Mouse (Mus musculus) R1 (cell line): ENCODE data around the gene Rnf40.
"Not testable (repeated sequence)": the region's sequence is repeated elsewhere in the genome, so short reads cannot be mapped to it uniquely, and the experiment has no call there.

Source experiments
- DNase-seq: peaks from one replicate; pipeline ENCODE4 v3.0.0-alpha.2; 2018; ENCODE audit warnings: low read depth, low spot score

The Rnf40 gene

DNA sequence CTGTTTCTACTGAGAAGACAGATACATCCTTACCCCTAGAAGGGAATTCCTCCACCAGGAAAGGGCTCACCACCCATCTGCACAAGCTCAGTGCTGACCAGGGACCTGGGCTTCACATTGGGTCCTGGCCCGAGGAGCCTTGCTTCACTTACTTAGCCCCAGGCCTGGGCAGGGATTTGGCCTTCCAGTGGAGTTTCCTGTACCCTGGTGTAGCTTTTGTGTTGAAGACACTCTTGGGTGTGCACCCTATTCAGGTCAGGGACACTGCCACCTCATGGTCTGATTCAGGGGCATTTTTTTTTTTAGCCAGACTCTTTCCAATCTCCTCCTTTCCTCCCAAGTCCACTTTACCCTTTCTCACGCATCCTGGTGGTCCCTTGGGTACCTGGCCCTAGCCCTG lies 14.3 kb downstream of the Rnf40 start:
- no peak for DNase-seq

DNA sequence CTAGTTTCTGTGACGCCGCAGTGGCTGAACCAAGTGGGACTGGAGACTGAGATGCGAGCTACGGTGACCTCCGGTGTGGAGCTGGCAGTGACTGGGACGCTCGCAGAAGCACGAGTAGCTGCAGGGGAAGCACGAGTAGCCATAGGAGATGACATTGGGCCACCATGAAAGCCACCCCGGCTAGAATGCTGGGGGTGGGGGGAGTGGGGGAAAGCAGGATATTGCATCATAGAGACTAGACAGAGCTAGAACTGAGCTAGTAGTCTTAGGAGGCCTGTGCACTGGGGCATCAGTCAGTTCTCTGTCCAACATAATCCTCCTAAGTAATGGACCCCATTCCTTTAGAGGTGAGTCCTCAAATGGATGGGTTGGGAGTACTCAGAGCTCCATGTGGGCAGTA lies 15.7 kb downstream of the Rnf40 start:
- no peak for DNase-seq

DNA sequence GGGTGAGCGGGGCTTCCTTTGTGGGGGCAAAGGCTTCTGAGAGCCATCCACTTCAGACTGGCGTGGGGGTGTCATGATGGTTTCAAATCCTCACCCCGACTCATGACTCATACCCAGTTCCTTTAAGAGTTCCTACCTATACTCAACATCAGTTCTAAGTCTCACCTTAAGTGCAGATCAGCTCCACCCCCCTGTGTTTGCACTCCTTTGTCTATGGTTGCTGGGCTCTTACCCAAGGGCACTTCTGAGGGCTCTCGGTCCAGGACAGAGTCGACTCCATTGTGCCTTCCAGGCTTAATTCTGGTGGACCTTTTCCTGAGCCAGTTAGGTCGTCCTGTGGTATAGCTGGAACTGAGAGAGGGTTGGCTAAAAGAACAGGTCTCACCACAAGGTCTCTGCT lies 18.6 kb downstream of the Rnf40 start:
- DNase-seq, result no peak

DNA sequence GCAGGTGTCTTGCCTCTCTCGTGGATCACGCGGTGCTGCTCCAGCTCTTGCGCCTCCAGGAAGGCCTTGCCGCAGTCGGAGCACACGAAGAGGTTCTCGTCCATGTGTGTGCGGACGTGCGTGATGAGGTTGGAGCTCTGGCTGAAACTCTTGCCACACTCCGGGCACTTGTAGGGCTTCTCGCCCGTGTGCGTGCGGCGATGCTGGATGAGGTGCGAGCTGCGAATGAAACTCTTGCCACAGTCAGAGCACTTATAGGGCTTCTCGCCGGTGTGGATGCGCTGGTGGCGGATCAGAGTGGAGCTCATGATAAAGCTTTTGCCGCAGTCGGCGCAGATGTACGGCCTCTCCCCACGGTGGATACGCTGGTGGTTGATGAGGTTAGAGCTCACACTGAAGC lies 22.4 kb downstream of the Rnf40 start:
- DNase-seq, result peak; percentile 52

DNA sequence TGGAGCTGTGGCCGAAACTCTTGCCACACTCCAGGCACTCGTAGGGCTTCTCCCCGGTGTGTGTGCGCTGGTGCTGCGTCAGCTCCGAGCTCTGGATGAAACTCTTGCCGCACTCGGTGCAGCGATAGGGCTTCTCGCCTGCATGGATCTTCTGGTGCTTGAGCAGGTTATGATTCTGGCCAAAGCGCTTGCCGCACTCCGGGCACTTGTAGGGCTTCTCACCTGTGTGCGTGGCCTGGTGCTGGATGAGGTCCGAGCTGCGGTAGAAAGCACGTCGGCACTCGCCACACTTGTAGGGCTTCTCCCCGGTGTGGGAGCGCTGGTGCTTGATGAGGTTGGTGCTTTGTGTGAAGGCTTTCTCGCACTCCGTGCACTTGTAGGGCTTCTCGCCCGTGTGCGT lies 23.0 kb downstream of the Rnf40 start:
- peak; percentile 60 for DNase-seq

DNA sequence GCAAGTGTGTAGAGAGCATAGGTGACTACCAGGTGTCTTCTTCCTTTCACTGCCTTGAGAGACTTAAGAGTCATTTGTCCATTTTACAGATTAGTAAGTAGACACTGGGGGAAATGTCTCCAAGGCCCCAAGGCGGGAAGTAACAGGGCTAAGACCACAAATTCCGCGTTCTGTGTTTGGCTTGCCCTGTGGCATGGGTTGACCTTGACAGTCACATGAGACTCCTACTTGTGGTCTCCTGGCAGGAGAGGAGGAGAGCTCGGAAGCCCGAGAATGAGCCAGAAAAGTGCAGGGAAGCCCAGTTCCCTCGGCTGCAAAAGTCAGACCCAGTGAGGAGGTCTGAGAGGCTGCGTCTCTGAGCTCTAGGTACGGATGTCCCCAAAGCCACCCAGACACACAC lies 24.9 kb downstream of the Rnf40 start:
- DNase-seq, result no peak

DNA sequence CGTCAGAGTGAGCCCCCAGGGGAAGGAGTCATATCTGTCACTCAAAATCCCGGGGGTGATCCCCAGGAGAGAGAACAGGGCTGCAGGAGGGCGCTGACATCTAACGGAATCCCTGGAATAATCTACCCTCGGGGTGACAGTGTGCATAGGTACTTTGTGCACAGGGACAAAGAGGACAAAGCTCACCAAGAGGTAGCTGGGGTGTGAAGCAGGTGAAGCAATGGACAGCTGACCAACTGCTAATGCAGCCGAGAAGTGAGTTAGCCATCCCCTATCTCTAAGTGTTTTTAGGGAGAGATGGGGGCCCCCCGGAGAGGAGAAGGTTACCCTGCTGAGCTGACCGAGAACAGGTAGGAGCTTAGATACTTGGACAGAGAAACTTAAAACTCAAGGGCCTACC lies 25.5 kb downstream of the Rnf40 start:
- DNase-seq, result no peak

DNA sequence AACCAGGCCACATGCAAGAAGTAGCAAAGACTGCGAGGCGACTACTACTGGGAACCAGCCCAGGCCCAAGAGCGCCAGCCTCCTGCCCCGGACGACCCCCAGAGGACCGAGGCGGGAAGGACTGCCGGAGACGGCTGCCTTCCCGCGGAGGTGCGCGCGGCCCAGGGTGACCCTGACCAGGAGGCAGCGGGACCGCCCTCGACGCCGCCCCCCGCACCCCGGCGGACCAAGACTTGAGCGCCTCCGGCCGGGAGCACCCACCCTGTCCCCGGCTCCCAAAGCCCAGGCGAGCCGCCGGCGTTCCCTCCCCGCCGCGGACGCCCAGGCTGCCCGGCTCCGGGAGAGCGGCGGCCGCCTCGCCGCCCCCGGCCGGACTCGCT lies 25.9 kb downstream of the Rnf40 start:
- no peak for DNase-seq

DNA sequence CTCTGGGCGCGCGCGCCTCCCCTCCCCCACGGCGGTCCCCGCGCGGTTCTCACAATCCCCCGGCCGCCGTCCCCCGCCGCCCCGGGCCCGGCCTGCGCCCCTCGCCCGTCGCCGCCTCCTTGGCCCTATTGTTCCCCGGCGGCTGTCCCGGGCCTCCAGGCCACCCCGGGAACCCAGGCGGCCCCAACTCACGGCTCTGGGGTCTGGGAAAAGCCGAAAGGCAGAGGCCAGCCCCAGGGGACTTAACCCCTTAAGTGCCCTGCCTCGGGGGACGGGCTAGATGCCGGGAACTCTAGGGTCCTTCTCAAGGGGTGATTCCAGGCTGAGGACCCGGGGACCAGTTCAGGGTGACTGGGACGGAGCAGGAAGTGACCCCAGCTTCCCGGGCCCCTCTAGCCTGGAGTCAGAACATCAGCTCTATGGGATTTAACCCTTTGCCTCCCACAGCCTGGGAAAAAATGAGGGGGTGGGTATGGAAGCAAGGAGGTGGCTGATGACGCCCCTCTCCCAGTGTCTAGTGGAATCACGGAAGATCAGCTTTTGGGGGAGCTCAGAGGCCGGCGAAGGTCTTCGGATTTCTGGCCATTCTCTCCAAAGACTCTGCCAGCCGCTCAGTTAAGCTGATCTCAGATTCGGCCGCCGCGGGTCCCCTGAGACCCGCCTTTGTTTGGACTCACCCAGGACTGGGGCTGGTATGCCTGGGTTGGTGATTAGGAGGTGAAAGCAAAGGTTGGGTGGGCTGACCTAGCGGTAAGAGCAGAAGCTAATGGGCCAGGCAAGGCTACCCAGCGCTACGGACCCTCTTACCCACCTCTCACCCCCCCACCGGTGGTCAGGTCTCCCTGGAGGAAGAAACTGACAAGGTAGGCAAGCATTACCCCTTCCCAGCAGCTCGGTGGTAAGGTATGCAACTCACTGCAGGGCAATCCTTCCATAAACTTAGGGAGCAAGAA lies 26.6 kb downstream of the Rnf40 start, which contains the start of gene Zfp629:
Zfp629 (minus strand) TSS at position 907 of the 953 bp plus-strand sequence.
- peak; percentile 56 for DNase-seq

DNA sequence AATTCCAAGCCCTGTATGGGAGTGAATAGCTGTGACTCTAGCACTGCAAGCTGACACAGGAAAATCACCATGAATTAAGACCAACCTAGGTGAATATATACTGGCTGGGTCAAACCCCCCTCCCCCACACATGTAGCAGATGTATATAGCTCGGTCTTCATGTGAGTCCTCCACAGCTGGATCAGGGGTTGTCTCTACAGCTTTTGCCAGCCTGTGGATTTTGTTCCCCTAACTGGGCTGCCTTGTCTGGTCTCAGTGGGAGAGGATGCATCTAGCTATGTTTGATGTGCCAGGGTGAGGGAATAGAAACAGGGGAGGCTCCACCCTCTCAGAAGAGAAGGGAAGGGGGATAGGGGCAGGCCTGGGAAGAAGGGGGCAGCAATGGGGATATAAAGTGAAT lies 27.8 kb downstream of the Rnf40 start:
- DNase-seq, result no peak

DNA sequence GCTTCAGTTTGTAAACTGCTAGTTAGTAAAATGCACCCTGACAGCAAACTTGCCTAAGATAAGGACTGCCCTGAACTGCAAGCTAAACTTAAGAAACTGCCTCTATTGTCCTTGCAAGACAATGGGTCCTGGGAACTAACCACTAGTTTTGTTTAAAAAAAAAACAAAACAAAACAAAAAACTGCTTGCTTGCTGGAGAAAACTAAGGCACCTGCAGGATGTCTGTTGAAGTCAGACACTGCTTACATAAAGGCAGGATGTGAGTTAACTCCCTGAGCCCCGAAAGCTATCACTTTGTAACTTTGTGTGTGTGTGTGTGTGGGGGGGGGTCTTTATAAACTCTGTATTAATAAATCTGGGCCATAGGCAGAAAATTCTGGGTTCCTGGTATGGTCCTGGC lies 28.3 kb downstream of the Rnf40 start:
- DNase-seq, result no peak

DNA sequence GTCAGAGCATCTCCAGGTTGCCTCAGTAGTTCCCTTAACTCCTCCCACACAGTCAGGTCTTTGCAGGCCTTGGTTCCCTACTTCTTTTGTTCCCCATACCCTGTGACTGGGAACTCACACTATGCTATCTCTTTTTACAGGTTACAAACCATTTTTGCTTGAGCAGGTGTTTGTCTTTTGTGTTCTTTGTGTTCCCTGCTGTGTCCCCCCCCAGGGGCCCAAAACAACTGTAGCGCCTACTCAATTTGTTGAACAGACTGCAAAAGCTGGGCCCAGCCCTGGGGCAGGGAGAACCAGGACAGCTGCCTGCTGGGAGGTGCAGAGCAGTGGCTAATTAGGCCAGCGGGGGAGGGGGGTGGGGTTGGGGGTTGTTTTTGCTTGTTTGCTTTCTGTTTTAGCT lies 29.4 kb downstream of the Rnf40 start:
- peak; percentile 53 for DNase-seq

DNA sequence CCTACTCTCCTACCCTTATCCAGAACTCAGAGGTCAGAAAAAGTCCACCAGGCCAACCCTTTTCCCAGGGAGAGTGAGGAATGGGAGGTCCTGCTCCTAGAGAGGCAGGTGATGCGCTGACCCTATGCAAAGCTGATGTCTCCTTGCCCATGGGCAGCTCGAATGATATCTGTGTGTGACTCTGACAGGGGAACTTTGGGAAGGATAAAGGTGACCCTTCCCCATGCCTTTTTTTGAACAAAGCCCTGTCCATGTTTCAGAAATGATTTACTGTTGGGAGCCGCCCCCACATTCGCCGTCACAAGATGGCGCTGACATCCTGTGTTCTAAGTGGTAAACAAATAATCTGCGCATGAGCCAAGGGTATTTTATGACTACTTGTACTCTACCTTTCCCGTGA lies 29.8 kb downstream of the Rnf40 start:
- not testable (repeated sequence) for DNase-seq

DNA sequence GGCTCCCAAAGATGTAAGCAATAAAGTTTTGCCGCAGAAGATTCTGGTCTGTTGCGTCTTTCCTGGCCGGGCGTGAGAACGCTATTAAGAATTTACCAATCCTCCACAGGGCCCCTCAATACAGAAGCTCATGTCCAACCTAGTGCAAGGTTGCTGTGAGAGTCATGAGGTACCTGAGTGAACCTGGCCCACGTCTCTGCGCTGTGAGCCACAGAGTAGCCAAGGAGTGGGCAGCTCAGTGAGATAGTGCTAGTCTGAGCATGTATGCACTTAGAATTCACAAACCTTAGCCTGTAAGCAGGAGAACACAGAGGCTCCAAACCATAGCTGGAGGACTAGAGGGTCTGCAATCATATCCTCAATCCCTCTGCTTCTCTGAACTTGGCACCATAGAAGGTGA lies 37.5 kb downstream of the Rnf40 start:
- DNase-seq, result no peak

DNA sequence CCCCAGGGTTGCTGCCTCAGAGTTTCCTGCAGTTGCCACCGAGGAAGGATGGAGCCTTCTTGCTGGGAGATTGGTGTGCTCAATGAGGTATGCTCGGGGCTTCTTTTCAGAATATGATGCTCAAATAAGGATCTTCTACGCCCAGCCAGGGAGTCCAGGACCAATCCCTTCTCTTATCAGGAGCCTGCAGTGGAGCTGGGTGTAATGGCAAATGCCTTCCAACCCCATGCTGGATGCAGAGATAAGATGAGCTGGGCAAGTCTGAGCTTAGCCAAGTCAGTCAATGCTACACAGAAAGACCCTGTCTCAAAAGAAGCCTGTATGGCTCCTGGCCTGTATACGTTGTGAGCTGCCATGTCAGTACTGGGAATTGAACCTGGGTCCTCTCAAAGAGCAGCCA lies 37.9 kb downstream of the Rnf40 start:
- no peak for DNase-seq

DNA sequence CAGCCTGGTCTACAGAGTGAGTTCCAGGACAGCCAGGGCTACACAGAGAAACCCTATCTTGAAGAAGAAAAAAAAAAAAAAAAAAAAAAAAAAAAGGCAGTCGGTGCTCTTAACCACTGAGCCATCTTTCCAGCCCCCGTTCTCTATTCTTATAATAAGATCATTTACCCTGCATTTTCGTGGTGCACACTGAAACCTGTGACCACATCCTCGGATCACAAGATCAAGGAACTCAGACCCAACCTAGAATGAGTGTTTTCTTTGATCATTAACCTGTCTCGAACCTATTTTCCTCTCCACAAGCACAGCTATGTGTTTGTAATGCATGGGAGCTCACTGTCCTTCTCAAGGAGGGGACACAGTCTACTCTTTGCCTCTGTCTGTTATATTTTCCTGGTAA lies 40.1 kb downstream of the Rnf40 start:
- no peak for DNase-seq

DNA sequence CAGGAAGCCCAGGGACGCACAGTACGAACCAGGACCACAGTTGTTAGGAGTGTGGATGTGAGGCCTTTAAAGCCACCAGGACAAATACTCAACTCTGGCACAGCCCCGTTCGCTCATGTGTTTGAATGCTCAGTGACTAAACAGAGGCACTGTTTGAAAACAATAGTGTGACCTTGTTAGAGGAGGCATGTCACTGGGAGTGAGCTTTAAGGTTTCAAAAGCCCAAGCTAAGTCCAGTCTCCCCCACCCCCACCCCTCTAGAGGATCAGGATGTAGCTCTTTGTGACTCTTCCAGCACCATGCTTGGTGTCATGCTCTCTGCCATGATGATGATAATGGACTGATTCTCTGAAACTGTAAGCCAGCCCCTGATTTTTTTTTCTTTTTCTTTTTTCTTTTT lies 42.8 kb downstream of the Rnf40 start:
- peak; percentile 65 for DNase-seq

DNA sequence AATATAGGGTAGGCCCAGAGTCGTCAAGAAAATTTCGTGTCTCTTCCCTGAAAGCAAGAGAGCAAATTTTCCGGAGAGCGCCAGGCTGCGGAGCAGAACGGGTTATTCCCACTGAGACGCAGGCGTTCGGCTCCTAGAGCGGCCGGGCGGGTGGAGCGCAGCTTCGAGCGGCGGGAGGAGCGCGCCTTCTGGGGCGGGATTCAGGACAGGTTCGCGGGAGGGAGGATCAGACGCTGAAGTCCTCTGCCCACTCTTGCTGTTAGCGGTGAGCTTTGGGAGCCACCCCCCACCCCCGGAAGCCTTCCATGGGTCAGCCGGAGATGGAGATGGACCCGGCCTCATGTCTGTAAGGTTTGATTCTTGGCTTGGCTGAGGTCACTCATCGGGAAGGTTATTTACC lies 48.4 kb downstream of the Rnf40 start:
- DNase-seq, result peak; percentile 45

DNA sequence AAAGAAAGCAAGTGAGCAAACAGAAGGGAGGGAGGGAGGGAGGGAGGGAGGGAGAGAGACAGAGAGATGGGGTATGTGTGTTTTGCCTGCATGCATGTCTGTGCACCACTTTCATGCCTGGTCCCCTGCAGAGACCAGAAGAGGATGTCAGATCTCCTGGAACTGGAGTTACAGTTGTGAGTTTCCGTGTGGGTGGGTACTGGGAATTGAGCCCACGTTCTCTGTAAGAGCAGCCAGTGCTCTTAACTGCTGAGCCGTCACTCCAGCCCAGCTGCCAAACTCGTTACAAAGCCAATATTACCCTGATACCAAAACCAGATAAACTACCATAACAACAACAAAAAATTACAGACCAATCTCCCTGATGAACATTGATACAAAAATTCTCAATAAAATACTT lies 52.7 kb downstream of the Rnf40 start:
- no peak for DNase-seq

DNA sequence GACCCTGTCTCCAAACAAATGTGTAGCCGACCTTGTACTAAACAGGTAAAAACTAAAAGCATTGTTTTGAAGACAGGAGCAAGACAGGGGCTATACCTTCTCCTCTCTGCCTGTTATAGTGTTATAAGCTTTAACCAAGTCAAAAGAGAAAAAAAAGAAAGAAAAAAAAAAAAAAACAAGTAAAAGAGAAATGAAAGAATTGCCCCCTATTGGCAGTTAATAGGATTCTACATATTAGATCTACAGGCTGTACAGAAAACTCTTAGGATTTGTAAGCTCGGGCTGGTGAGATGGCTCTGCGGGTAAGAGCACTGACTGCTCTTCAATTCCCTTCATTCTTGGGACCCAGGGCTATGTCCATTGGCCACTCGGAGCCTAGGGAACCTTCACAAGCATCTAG lies 53.7 kb downstream of the Rnf40 start:
- no peak for DNase-seq

DNA sequence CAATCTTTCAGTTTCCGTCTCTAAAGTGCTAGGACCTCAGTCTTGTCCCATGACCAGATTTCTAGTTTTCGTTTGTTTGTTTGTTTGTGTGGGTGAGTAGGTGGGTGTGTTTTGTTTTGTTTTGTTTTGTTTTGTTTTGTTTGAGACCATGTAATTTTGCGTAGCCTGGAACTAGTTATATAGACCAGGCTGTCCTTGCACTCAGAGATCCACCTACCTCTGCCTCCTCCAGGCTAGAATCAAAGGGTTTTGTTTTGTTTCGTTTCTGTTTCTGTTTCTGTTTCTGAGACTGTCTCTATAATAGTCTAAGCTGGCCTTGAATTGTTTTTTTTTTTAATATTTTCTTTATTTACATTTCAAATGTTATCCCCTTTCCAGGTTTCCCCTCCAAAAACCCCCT lies 57.8 kb downstream of the Rnf40 start:
- DNase-seq, result no peak

DNA sequence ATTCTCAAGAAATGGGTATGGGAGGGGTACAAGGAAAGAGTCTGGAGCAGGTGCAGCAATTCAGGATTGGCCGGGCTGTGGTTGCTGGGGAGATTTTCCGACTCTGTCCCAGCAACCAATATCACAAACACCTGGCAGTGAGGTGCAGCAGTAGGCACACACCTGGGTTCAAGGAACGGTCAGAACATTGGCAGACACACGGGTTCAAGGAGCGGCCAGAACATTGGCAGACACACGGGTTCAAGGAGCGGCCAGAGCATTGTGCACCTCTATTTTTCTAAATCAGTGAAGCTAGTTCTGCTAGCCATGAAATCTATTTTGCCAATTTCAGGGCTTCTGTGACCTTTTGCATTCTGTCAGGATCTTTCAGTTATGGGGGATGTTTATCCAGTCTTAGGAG lies 59.0 kb downstream of the Rnf40 start:
- DNase-seq, result not testable (repeated sequence)

DNA sequence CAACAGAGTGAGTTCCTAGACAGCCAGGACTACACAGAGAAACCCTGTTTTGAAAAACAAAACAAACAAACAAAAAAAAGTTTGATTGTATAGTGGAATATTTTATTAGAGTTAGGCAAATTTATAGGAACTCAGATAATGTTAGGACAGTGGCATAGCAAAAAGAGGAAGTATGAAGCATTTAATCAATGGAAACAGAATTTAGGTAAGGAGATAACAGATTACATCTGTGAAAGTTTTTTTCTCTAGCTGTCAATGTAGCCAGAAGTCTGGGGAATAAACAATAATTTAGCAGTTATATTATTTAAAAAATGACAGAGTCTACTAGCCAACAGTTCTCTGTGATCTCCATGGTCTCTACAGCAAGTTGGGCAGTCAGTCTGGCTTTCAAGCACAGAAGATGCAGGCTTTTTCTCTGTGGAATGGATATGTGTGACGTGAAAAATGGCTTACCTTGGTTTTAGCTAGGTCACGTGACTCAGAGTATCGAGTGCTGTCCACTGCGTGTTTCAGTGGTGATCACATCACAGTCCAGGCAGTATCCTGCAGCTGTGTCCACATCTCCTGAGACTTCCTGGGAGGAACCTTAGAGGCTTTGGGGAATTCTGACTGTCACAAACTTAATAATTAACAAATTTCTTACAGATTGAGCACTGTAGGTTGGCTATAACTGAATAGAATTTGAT lies 60.1 kb downstream of the Rnf40 start:
- DNase-seq, result no peak
